Mouse (Mus musculus) T-helper 2 cell (primary cell): ENCODE measurements around the gene Taf1c.

Source experiments
- in situ Hi-C: fragments of 300-600 bp; cut with MboI, MseI; formaldehyde crosslinking; loops from one replicate; pipeline ENCODE4 v1.15.1; 2025; ENCODE audit warnings: high pct_unique_total_duplicates

Taf1c gene

DNA sequence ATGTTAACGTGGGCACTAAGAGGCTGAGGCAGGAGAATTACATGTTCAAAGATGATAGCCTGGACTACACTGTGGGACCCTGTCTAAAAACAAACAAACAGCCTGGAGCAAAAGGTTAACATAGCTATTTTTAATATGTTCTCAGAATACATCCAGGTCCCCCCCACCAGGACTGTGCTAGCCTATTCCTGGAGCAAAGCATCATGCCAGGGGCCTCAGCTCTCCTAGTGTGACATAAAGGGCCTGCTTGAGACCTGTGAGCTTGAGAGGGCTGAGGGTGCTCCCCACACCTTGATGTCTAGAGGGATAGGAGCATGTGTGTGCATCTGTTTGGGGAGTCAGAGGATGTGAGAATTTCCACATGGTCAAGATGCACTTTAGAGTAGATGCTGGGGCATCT lies 18.7 kb upstream of the Taf1c start:
- in situ Hi-C loops: no loop called here

DNA sequence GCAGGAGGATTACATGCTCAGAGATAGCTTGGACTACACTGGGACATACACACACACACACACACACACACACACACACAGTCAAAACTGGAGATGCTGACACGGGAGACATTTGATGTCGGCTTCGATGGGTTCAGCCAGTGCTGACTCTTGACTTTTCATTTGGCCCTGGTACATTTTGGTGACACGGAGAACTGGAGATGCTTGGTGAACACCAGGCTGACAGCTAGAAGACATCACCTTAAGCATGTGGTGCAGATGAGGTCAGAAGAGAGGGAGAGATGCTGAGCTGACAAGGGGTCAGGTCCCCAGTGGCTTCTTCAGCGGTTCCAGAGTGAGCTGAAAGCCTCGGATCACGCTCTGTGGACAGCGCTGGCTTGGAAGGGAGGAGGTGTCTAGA lies 18.0 kb upstream of the Taf1c start:
- in situ Hi-C loops: no loop called here

GRCm38 (mm10) chr8:119622555-119622954 lies 17.5 kb upstream of the Taf1c start:
- in situ Hi-C loops: no loop called here

GRCm38 (mm10) chr8:119620848-119621465 lies 15.9 kb upstream of the Taf1c start:
- in situ Hi-C loops: no loop called here

DNA sequence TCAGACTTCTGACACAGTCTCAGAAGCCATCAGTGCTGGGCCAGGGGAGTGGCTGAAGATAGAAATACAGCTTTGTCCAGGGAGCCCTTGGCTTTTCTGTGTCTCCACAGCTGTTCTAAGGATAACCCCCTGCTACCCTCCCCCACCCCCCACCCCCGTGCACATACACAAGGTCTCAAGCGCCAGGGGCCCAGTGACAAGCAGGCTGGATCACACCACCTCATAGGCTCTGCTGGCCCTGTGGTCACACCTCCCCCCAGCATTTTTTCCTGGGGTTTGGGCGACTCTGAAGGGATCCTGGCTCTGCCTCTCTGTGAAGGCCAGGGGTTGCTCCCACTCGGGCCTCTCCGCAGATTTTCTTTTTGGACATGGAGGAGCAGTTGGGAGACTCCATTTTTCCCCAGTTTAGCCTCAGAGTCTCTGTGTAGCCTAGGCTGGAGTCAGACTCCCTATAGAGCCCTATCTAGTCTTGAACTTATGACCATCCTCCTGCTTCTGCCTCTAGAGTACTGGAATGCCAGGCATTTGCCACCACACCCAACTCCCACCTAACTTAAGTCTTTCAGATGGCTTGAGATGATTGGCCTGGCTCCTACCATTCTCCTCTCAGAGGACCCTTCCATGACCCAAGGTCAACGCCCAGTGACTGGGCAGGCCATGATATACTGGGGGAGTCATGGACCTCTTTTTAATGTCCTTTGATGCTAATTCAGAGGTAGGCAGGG lies 15.3 kb upstream of the Taf1c start:
- in situ Hi-C loops: no loop called here

DNA sequence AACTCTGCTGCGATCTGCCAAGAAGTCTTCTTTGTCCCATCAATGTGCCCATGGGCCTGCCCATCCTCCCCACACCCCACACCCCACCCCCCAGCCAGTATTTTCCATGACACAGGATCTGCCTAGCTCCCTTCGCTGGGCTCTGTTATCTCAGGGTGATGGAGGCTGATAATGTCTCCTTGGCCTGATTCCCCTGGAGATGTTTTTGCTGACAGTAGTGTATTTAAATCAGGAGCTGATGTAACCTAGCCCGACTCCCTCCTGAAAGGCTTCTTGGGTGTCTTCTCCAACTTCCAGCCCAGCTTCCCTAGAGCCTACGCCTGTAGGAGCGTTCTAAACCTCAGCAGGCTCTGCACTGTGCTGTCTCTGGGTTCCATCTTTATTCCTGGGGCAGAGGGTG lies 13.9 kb upstream of the Taf1c start:
- in situ Hi-C loops: loop anchor here (10.0 kb wide), 1 partner anchor 184 kb away; the partner anchor contains the start of gene Osgin1

GRCm38 (mm10) chr8:119617586-119617985 lies 12.6 kb upstream of the Taf1c start:
- in situ Hi-C loops: loop anchor here (10.0 kb wide), 1 partner anchor 183 kb away; the partner anchor contains the start of gene Osgin1

DNA sequence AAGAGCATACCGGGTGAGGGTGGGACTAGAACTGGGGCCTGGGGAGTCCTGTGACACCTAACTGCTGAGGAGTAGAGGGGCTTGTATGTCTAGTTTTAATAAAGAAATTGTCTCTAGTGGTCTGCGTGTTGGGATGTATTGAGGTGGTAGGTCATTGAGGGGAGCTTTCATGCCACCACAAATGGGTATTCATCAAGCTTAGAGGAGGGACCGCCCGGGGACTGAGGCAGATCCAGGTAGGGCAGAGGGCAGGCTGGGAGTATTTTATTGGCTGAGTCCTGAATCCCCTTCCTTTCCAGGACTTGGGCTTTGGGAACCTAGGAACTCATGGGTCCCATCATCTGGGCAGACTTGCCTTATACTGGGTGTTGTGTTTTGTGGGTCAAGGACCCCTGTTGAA lies 11.8 kb upstream of the Taf1c start:
- in situ Hi-C loops: loop anchor here (10.0 kb wide), 1 partner anchor 182 kb away; the partner anchor contains the start of gene Osgin1

DNA sequence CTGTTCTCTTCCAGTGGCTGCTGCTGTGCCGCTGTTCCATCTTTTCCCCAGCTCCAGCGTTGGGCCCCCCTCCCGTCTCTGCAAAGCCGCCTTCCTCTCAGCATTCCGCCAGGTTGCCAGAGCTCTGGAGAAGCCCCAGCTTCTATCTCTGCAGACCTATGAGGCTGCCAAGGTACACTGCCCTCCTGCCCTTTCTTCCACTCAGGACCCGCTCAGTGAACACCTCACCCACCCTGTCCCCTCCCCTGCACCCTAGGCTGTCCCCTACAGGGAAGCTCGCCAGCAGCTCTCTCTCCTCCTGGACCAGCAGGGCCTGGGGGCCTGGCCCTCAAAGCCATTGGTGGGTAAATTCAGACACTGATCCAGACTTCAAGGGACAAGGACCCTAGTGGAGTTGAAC lies 11.3 kb upstream of the Taf1c start:
- in situ Hi-C loops: loop anchor here (10.0 kb wide), 1 partner anchor 182 kb away; the partner anchor contains the start of gene Osgin1

DNA sequence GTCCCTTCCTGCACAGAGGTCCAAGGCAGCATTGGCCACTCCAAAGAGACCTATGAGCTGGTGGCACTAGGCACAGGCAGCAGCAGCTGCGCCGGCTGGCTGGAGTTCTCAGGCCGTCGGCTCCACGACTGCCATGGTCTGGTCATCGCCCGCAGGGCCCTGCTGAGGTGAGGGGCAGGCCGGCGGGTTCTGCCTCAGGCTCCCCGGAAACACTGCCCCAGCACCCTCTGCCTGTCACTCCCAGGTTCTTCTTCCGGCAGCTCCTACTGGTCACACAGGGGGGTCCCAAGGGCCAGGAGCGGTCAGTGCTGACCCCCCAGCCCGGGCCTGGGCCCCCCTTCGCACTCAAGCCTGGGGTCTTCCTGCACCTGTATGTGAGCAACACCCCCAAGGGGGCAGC lies 10.1 kb upstream of the Taf1c start:
- in situ Hi-C loops: loop anchor here (10.0 kb wide), 1 partner anchor 180 kb away; the partner anchor contains the start of gene Osgin1

- in situ Hi-C loops: loop anchor here (10.0 kb wide), 1 partner anchor 178 kb away; the partner anchor contains the start of gene Osgin1
These were observed 7.4 kb upstream of the Taf1c start, which contains the start of gene Adad2 for GRCm38 (mm10) chr8:119612471-119612870. TSS of gene Adad2 (plus strand) at chr8:119612747.

DNA sequence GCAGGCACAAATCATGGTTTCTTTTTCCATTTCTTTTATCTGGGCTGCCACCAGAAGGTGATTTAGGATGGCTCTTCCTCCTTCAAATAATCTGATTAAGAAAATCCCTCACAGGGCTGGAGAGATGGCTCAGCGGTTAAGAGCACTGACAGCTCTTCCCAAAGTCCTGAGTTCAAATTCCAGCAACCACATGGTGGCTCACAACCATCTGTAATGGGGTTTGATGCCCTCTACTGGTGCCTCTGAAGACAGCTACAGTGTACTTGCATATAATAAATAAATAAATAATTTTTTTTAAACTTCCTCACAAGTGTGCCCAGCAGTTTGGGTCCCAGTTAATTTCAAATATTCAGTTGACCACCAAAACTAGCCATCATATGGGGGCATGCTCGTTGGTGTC lies 1.2 kb upstream of the Taf1c start:
- in situ Hi-C loops: loop anchor here (10.0 kb wide), 1 partner anchor 191 kb away; no protein-coding TSS in a partner anchor

DNA sequence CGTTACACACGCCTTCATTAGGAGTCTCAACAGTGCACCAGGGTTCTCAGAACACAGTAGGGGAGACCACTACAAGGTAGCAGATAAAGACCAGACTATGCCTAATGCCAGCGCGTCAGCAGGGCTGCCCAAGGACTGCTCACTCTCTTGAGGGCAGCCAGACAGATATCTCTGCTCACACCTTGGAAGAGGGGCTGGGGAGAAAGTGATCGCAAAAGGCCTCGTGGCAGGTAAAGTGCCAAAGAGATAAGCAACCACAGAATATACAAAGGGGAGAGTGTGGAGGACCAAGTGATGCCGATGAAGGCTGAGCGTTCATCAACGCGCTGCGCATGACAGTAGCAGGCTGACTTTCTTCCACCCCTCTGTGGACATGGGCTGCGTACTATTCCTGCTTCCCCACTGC lies 621 bp downstream of the Taf1c start:
- in situ Hi-C loops: loop anchor here (5.0 to 10.0 kb wide), 2 partner anchors 42 to 190 kb away; no protein-coding TSS in a partner anchor

- in situ Hi-C loops: loop anchor here (5.0 to 10.0 kb wide), 2 partner anchors 41 to 189 kb away; no protein-coding TSS in a partner anchor
These were observed 1.3 kb downstream of the Taf1c start for GRCm38 (mm10) chr8:119603771-119604170.

GRCm38 (mm10) chr8:119591456-119591855 lies 13.6 kb downstream of the Taf1c start:
- in situ Hi-C loops: no loop called here

- in situ Hi-C loops: no loop called here
These were observed 14.7 kb downstream of the Taf1c start for GRCm38 (mm10) chr8:119590348-119590747.

DNA sequence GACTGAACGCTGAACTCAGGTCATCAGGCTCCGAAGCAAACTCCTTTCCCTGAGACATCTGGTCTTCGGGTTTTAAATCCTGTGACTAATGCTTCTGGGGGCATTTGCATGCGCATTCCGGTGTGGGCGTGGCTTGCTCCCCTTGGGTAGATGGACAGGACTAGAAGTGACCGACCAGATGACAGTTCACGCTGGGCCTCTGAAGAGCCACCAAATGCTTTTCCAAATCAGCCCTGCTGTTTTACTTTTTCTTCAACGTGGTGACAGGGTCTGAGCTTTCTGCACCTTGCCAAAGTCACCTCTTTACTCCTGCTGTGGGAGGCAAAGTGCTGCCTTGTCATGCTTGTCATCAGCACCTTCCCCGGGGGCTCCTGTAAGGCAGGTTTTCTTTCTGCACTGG lies 16.2 kb downstream of the Taf1c start:
- in situ Hi-C loops: no loop called here

DNA sequence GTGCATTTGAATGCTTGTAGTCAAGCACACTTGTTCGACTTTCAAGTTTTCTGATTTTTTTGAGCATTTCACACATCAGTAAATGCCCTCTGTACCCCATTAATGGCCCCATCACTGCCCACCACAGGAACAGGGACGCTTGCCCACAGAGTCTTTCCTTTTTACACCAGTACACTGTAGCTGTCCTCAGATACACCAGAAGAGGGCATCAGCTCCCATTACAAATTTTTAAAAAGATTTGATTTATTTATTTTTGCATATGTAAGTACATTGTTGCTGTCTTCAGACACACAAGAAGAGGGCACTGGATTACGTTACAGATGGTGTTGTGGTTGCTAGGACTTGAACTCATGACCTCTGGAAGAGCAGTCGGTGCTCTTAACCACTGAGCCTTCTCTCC lies 16.7 kb downstream of the Taf1c start:
- in situ Hi-C loops: no loop called here

DNA sequence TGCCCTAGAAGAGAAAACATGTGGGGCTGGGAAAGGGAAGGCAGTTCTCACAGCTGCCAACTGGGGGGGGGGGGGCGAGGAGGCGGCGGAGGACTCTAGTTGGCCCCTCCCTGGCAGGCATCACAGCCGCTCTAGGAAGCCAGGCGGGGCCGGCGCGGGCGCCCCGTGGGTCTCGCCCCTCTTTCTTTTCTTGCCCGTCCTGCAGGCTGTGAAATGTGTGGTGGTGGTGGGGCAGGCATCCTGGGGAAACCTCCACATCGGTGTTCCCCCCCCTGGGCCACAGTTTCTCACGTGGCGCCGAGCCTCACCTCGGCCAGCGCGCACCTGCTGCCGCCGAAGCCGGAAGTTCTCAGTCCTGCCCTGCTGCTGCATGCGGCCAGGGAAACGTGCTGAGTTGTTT lies 19.1 kb downstream of the Taf1c start:
- in situ Hi-C loops: no loop called here

DNA sequence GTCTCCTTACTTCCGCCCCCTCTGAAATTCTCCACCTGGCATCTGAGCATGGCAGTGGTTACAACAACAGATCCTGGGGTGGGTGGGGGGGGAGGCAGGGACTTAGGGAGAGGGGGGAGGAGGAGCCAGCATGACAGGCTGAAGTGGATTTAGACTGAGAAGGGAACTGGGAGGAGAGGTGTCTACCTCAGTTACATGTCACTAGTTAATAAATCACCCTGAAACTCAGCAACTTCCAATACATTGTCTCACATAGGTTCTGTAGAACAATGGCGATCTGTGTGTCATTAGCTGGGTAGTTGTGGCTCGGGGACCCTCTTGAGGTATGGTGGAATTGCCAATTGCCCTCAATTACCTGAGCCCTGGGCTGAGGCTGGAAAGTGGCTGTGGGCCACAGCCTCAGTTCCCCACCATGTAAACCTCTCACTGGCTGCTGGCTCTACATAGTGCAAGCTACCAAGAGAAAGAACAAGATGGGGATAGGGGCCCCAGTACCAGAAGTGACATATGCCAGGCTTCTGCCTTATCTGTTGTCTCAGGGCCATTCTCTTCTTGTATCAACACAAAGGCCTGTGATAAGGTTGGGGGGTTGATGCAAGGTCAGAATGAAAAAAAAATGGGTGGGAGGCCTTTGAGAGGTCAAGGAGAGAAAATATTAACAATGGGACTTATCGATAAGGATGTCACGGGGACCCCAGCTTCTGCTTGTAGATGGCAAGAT lies 24.4 kb downstream of the Taf1c start:
- in situ Hi-C loops: no loop called here

DNA sequence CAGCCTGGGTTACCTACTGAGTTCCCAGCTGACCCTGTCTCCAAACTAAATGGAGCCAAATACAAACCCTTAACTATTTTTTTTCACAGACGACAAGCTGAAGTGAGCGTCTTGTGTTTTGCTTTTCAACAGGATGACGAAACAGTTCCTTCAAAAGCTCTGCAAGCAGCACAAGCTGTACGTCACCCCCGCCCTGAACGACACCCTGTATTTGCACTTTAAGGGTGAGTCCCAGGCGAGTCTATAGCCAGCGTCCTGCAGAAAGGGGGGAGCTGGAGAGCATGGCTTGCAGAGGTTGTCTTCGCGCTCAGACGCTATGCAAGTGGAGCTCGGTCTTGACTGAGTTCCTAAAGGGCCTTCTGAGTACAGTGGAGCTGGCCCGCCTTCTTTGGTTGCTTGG lies 25.9 kb downstream of the Taf1c start:
- in situ Hi-C loops: no loop called here

DNA sequence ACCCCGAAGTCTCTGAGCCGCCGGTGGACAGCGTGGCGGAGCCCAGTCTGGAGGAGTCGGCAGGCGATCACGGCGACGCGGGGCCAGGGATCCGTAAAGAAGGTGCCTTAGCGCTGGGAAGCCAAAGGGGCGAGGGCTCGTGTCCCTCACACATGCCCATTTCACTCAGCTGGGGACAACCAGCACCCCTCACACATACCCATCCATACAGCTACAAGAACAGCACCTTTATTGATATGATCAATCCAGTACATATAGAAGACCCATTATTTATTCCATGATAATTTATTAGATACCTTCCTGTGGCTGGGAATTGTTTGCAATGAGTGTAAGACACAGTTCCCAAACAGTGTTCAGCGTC lies 29.7 kb downstream of the Taf1c start:
- in situ Hi-C loops: no loop called here
